Mouse (Mus musculus) left cerebral cortex, adult 18-20 months (tissue): ENCODE measurements at regions not wholly inside any gene's neighbourhood (a gene's known extent, or its start where the extent isn't known, plus 50 kb on each side); places are given as distances from the start of the nearest gene placed in this dataset.

Experiments
- DNase-seq, 2 experiments: peaks; one replicate each; pipeline ENCODE4 v3.0.0; 2021 to 2022; ENCODE audit warnings: low spot score in 2 of 2, mixed read lengths in 1 of 2

DNA sequence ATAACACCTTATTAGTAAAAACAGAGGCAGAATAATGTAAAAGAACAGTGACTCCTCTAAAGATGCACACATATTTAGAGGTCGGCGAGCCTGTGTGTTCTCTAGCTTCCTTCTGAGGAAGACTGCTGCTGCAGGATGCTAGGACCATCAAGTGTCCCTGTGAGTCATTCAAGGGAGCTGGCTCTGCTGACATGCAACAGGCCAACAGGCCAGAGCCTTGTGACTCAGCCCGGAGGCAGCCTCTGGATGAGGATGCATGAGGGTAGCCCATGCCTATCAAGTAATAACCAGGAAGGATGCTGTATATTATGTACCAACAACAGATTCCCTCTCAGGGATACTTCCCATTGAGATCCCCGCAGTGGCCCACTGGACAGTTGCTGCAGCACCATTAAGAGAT, 199.5 kb upstream of the Rasgrp1 start:
- DNase-seq = no peak

DNA sequence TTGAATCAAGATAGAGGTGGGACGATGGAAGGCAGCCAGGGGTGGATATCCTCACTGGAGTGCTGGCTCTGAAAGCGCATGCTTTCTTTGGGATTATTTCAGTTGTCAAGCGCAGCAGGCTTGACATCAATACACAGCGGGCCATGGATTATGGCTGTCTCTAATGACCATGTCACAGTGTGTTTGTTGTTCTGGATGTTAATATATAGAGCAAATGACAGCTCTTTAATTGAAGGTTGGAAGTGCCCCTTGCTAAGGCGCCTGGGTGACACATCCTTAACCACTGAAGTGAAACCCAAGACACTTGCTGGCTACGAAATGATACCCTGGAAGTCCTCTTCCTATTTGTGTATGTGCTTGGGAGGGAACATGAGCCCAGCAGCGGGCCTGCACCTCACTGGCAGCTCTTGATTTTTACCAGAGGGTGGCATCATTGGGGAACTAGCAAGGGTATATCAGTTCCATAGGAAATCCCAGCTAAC, 200.5 kb upstream of the Rasgrp1 start:
- DNase-seq = no peak

DNA sequence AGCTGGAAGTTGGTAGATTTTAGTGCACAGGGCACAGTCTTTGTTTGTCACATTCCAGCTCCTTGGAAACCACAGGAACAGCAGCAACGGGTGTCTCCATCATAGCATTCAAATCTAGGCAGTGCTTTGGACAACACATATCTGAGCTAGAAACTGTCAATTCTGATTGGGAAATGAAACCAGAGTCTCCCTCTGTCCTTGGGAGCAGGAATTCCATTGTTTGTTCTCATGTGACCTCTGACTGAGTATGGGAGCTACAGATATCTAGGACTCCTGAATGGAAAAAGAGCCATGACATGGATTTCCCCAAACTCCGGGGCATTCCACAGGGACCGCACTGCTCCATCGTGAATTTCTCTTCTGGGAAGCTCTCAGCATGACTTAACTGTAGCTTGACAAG, 205.5 kb upstream of the Rasgrp1 start:
- DNase-seq = no peak

DNA sequence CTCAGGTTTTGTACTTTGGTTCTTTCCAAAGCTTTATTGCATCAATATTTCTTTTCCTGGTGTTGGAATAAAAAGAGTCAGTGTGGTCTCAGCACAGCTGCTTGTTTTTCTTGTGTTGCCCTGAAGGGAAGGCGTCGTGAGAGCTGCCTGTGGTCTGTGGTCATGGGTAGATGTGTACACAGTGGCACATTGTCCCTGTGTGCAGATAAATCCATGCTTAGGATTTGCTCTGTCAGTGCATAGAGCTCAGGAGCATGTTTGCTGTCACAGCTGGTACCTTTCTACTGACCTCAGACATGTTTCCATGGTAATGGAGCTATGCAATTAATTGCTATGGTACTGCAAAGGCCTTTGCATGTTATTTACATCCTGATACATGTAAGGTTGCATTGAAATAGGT, 213.5 kb upstream of the Rasgrp1 start:
- no peak for DNase-seq

DNA sequence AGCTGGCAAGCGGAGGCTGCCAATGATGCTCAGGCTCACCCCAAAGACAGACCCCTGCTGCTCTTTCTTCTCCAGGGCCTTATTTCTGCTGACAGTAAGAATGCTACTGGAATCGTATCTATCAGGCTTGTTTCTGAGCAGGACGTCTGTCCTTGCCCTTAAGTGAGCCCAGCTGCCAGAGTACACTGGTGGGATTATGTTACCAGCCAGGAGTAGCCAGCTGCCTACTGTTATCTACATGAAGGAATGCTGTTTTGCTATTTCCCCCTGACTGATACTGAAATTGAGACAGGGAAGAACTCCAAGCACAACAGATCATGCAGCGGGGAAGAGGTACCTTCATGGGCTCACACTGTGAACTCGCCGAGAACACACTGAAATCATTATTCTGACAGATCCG, 228.2 kb upstream of the Rasgrp1 start:
- no peak for DNase-seq

DNA sequence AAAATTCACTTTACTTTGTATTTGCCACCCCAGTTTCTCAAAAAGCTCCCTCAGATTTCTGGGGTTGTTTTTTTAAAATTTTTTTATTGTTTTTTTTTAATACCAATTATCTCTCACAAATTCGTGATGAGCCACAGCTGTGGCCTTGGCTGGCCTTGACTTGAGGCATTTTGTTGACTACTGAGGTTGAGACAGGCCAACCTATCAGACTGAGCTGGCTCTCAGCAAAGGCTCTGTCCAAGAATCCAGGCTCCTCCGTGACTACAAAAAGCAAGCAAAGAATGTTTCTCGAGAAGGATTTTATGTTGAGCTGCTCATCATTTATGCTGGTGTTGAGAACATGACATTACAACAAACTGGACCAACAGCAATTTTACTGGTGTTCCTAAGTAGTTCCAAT, 244.6 kb upstream of the Rasgrp1 start:
- DNase-seq = no peak

DNA sequence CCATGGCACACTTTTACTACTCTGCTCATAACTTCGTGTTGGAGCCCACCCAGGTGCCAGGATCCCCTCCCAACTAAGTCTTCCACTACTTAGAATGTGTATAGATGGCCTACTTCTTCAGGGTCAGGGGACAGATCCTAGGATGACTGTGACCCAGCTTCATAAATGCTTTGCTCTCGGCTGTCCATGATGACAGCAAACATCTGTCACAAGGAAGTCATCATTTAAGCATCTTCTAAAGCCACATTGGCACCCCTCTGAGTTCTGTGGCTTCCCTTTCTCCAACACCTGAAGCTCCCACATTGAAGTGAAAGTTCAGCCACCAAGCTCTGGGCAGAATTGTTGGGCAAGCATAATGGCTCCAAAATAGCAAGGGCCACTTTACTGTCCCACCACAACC, 252.2 kb upstream of the Rasgrp1 start:
- DNase-seq = no peak

DNA sequence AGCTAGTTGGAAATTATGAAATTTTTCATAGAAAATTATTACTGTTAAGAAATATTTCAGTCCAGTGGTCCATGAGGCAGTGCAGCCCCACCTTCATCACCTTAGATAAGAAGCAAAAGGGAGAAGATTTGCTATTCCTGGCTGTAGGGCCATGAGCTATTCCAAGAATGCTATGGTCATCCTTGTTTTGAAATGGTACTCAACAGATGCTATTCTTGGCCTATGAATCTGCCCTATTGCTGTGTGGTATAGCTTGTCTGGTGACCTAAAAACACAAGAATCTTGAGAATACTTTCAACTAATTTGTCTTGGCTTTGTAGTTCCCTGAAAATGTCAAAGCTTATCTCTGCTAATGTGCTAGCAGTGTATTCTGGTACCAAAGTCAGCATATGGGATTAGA, 254.8 kb upstream of the Rasgrp1 start:
- DNase-seq = no peak

DNA sequence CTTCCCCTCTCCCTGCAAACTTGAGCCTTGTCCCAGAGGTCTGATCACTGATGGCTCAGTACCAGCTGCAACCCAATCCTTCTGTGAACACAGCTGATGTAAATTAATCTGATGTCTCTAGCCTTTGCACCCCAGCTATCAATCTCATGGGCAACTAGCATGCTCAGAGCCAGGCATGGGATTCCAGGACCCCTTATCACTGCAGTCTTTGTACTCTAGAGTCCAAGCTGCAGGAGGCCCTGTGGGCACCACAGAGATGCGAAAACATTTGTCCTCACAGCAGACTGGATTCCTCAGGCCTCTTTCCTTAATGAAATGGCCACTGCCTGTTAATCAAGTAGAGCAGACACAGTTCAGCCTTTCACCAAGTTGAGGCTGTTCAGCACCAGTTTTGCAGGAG, 272.0 kb upstream of the Rasgrp1 start:
- no peak for DNase-seq

DNA sequence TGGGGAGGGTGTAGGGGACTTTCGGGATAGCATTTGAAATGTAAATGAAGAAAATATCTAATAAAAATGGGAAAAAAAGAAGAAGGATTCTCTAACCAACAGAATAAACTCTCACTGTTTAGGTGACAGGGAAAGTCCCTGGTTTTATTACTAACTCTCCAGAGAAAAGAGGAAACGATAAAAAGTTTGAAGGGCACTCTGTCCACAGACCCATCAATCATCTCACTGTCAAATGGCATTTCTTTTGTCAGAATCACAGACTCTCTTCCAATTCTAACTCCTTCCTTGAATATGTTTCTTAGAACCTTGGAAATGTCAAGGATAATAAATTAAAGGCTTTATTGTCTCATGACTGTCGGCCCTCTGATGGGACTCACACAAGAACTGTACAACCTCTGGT, 275.3 kb upstream of the Rasgrp1 start:
- DNase-seq = no peak

DNA sequence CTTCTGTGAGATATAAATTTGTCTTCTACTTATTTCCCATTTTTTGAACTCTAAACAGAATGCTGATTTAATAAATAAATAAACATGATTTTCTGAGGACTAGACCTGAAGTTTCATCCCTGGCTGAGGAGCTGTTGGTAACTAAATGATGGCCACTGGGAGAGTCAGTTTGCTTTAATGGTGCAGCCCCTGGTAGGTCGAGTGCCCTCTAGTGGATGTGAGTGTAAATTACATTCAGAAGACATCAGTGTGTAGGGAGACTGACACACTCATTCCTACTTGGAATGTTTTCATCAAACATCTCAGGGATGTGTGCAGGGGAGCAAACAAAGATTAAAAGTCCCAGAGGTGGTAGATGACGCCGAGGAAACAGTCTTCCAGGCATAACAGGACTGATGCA, 281.2 kb upstream of the Rasgrp1 start:
- DNase-seq = peak in 1 of 2 experiments; percentile 6

DNA sequence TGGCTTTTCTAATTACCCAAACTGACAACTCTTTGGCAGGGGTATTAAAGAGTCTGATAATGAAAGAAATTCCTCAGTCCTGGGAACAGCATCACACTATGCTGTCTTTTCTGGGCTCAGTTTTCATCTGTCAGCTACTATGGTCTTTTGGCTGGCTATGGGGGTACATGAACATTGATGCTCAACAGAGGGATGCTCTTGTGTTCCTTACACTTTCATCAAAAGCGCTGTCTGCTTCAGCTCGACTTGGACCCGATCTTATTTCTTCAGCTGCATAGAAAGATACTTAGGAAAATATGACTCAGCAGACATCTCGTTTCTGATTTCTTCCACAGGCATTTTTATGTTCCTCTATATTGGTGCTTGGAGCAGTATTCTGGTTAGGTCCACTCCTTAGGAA, 292.1 kb upstream of the Rasgrp1 start:
- no peak for DNase-seq

DNA sequence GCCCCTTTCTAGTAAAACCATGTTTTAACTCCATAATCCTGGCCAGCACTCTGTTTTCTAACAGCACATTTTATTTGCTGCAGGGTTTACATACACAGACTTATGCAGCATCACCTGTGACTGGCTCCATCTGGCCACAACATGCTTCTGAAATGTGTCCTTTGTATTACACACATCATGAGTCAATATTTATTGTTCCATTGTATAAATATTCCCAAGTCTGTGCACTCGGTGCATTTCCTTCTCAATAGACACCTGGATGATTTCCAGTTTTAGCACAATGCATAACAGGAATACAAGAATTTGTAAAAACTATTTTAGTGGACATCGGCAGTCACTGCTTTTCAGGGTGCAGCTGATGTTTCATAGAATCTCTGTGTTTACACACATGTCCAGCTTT, 294.6 kb upstream of the Rasgrp1 start:
- no peak for DNase-seq

DNA sequence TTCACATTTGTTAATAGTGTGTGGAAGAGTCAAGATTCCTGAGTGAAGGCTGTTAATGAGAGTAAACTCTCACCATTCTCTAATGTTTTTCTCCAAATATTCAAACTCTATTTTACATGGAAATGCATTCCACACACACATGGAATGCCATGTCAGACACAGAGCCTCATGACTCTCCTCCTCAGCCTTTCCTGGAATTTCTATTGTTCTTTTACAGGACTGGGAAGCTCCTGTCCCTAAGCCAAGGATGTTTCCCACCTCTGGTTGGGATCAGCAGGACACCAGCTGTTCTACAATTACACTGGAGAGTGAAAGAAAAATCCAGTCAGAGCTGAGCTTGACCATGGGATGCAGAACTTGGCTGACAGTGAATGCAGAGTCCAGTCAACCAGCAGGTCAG, 309.3 kb upstream of the Rasgrp1 start:
- DNase-seq = no peak

DNA sequence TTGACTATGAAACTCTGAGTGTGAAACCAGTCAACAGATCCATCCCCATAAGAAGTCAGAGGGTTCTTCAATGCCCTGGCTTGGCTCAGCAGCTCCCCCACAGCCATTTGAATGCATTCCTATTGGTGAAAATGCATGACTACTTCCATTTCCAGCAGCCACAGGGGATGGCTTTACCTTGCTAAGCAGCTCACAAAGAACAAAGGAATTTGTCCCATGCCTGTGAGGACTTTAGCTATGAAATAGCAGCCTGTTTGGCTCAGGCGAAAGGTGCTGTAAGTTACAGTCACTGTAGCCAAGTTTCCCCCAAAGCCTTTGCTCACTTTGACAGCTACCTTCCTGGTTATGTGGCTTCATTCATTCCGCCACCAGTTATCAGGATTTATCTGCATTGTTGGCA, 309.8 kb upstream of the Rasgrp1 start:
- no peak for DNase-seq

DNA sequence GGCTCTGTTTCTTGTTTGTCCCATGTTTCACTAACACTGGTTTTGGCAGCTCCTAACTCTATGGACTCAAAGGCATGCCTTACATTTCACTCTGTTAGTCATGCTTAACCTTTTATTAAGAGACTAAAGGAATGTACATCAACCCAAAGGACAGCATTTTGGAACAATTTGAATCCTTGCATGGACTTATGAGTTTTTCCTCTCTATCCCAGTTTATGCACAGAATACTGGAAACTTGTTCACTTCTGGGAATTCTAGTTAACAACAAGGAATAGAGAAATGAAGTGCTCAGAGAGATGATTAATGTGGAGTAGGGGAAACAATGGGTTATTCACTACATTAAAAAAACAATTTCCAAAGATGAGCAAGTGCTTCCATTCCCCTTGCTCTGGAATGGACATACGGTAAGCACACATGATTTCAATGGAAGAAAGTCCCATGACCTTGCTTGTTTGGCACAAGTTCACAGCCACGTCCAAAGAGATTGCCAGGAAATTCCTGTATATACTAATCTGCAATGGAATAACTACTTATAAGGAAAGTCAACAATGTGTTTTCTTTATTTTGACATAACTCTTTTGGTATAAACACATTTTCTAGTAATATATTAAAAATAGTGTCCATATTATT, 313.9 kb upstream of the Rasgrp1 start:
- no peak for DNase-seq

DNA sequence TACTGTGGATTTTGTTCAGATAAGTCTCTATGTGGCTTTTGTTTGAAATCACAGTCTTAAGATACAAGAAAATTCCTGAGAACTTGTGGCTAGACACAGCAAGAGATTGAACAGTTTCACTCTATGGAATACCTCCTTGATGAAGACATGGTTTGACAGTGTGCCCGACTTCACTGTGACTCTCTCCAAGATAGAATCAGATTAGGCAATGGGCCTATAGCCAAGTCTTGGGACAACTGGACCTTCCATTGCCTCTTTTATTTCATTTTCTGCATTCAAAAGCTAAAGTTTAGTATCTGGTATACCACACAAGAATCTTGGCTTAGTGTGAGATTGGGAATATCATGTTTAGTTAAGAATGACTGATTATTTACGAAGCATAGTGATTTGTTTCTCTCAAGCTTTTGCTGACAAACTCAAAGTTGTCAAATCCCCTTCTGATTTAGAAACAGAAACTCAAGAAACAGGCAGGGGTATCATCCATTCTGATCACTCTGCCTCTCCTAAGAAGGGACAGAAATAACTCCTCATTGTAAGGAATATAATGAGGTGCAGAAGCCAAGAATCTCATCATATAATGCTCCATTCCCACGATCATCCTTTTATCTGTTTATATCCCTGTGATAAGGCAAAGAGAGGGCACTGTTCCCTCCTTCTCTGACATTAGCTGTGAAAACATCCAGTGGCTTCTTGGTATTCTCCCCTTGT, 317.6 kb upstream of the Rasgrp1 start:
- DNase-seq = no peak

DNA sequence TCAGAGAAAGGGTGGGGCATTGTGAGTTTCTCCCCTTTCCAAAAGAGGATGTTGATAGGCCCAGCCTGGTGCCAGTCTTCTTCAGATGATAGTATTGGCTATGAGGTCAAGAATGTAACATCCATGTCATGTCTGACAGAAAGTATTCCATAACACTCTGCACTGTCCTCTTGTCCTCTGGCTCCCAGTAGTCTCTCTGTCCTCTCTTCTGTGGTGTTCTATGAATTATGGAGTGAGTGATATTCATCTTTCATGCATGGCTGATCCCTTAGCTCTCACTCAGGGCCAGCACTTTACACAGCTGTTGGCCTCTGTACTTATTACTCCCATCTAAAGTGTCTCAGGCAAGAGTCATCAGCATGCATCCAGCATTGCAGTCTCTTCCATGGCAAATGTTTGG, 319.9 kb upstream of the Rasgrp1 start:
- DNase-seq = no peak

DNA sequence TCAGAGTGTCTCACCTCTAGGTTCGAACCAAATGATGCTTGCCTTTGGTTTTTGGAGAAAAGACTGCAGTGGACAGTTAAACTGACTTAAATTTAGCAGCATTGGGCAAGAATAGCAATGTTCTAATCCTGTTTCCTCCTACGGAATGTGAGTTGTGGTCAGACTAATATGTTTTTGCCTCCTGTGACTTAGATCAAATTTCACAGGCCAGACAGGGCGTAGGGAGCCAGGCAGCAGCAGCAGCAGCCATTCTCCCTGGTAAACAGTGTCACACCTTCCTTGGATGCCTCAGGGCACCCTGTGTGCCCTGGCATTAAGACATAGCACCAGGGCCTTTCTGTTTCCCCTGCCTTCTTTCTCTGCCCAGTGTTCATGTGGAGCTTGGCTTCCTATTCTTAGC, 323.7 kb upstream of the Rasgrp1 start:
- DNase-seq = no peak

DNA sequence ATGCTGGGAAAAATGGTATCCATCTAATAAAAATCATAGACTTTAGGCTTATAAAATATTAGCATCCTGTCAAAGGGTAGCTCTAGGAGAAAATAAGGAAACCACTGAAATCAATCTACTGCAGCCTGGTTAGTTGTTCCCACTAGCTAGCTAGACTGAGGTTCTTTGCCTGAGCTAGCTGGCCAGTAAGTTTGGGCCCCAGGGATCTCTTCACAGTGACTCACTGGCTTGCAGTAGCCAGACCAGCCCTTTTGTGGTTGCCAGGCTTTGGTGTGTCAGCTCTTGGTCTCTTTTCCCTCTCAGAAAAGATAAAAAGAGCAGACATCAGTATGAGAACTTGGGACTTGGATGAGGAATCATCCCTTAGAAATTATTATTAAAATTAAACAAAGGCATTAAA, 325.3 kb upstream of the Rasgrp1 start:
- DNase-seq = no peak

DNA sequence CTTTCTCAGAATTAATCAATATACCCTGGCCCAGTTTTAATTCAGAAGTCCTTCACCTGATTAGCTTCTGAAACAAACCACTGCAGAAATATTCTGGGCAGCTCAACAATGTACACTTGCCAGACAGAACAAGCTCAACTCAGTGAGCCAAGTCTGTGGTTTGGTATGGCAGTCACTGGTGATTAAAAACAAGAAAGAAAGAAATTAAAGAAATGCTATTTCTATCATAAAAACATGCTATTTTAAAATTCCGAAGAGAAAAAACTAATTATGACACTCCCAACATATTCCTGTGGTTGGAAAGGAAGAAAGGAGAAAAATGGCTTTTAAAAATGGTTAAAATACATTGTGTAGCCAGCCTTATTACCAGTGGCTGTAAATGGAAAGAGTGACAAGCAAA, 332.1 kb upstream of the Rasgrp1 start:
- DNase-seq = no peak

DNA sequence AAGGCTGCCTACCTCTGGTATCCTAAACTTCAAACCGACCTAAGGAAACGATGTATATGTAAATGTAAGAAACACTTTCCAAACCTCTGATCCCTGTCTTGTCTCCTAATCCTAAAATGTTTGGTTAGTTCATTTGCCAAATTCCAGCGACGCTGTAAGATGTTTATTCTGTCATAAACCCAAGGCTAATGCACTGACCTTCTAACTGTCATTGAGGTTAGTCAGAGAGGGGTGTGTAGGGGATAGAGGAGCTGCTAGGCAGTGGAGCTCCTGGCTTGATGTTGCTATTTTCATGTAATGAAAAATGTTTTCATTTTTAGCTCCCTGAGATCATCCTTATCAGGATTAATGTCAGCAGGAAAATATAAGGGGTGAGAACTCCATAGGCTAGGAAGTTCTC, 335.8 kb upstream of the Rasgrp1 start:
- DNase-seq = no peak

DNA sequence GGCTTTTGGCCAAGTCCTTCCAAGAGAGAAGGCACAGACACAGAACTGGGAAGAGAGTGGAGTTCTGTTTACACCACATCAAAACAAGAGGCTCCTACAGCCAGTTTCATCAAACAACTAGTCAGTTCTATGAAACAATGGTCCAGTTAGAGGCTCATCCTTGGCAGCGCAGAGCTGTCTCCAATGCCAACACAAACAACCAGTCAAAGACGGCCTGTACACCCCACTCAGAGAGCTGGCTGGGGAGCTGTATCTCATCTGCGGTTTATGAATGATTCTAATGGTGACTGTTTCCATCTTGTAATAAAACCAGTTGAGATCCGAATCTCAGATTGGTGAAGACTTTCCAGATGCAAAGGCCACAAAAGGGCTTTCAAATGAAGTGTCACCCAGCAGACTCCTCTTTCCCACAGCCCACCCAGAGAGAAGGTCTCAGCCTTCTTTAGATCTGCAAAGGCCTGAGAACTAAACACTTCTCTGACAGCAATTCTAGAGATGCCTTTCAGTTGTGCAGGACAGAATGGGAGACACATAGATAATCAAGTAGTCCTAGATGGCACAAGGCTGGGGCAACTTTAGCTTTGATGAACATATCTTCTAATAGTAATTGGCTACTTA, 343.1 kb upstream of the Rasgrp1 start:
- DNase-seq = peak in 1 of 2 experiments; percentile 1
